Mouse (Mus musculus) liver, postnatal 0 days (tissue): ENCODE data around the gene Gm20877. TPM values are rescaled to one million over a fixed set of nuclear protein-coding genes. Genes with fewer than 3 reads are reported as not detected.
"Not testable (repeated sequence)": the region's sequence is repeated elsewhere in the genome, so short reads cannot be mapped to it uniquely, and the experiment has no call there.

Experiments used
- ATAC-seq: fragments of 200-750 bp; cut with Nextera tagmentation; 2 replicates; pipeline ENCODE4 v1.8.0; 2017; ENCODE audit warnings: mild to moderate bottlenecking, moderate library complexity
- DNase-seq: peaks from one replicate; pipeline ENCODE4 v3.0.0-alpha.2; 2016
- H3K27ac ChIP-seq: fragments of 300-500 bp; sonication (generic); 2 replicates; pipeline ENCODE4 v1.5.1; 2014; ENCODE audit warnings: antibody characterized with exemption, moderate library complexity, mild to moderate bottlenecking, low read depth
- H3K27me3 ChIP-seq: fragments of 300-500 bp; sonication (generic); 2 replicates; pipeline ENCODE4 v1.6.1; 2014; ENCODE audit warnings: low read length, control low read depth, mixed read lengths; ENCODE audit not compliant: insufficient read depth
- H3K36me3 ChIP-seq: fragments of 300-500 bp; sonication (generic); replicated peaks from 2 replicates; pipeline ENCODE4 v1.6.1; 2014; ENCODE audit warnings: mild to moderate bottlenecking, control low read depth, low read length, moderate library complexity, mixed read lengths; ENCODE audit not compliant: insufficient read depth
- H3K4me1 ChIP-seq: fragments of 300-500 bp; sonication (generic); 2 replicates; pipeline ENCODE4 v1.6.1; 2014; ENCODE audit warnings: antibody characterized with exemption, mild to moderate bottlenecking, control low read depth; ENCODE audit not compliant: insufficient read depth
- H3K4me2 ChIP-seq: fragments of 300-500 bp; sonication (generic); 2 replicates; pipeline ENCODE4 v1.6.1; 2014; ENCODE audit warnings: low read depth, mild to moderate bottlenecking, low read length, moderate library complexity, mixed read lengths
- H3K4me3 ChIP-seq: fragments of 300-500 bp; sonication (generic); 2 replicates; pipeline ENCODE4 v1.5.1; 2014; ENCODE audit warnings: low read depth, low read length
- H3K9ac ChIP-seq: fragments of 300-500 bp; sonication (generic); replicated peaks from 2 replicates; pipeline ENCODE4 v1.6.1; 2014; ENCODE audit warnings: mild to moderate bottlenecking, moderate library complexity
- H3K9me3 ChIP-seq: fragments of 300-500 bp; sonication (generic); 2 replicates; pipeline ENCODE4 v1.6.1; 2016; ENCODE audit warnings: mild to moderate bottlenecking, control low read depth, low read length, mixed read lengths
- WGBS: fragments of 180-500 bp; shearing (Covaris S2); extraction: QIAGEN DNeasy Blood & Tissue Kit; methylation state at CpG from one replicate; pipeline ENCODE4 v1.1.7; 2014; ENCODE audit not compliant: insufficient replicate concordance; 5-methylcytosine and 5-hydroxymethylcytosine counted together
- polyA plus RNA-seq: library from polyadenylated mRNA; unstranded; fragments of >200 nt; fragmentation: Nextera tagmentation; extraction: Ambion mirVana; gene quantifications from 2 replicates; pipeline ENCODE4 v1.2.1, GENCODE M21; 2015

Gm20877 gene
- not detected in 2 replicates for polyA plus RNA-seq

- not testable (repeated sequence) for H3K9ac ChIP-seq, H3K4me3 ChIP-seq, H3K27me3 ChIP-seq, H3K36me3 ChIP-seq, H3K4me2 ChIP-seq, DNase-seq, H3K4me1 ChIP-seq, ATAC-seq, H3K9me3 ChIP-seq, H3K27ac ChIP-seq
- WGBS: no CpG with 5 or more reads among the region's 3 CpGs
Observed at GRCm38 (mm10) chrY:17093573-17093972, at the start of gene Gm20877. Gene Gm20877, plus strand, starts transcription at chrY:17093873.
